Mouse (Mus musculus) neutrophil, adult 5-6 weeks (primary cell): ENCODE results near the gene Fbxo24. TPM values are rescaled to one million over a fixed set of nuclear protein-coding genes. Genes with fewer than 3 reads are reported as not detected.
A peak's percentile ranks its signal among the peaks of the same experiment; 100 is the strongest.

ENCODE experiments used
- ATAC-seq: fragments of 151-379, 151-347 bp; 2 replicates; pipeline ENCODE4 v1.8.0; 2017; ENCODE audit warnings: mild to moderate bottlenecking, moderate TSS enrichment; ENCODE audit not compliant: insufficient number of reproducible peaks, poor library complexity, low FRiP score, severe bottlenecking; ENCODE audit errors: extremely low read depth
- total RNA-seq: library from RNA; stranded (forward); fragments of 200-1000 nt; gene quantifications from 2 replicates; pipeline ENCODE4 v1.2.3, GENCODE M21; 2017

Fbxo24 gene
- total RNA-seq, 1 experiment from 2014 or later = 0.70 TPM

GRCm38 (mm10) chr5:137609292-137609691 is 19.5 kb downstream of the Fbxo24 start:
- no peak for ATAC-seq

GRCm38 (mm10) chr5:137608654-137609190 is 20.1 kb downstream of the Fbxo24 start:
- ATAC-seq = no peak

GRCm38 (mm10) chr5:137607860-137608653 is 20.7 kb downstream of the Fbxo24 start:
- ATAC-seq = no peak

GRCm38 (mm10) chr5:137601365-137601729 is 27.5 kb downstream of the Fbxo24 start:
- ATAC-seq = no peak

- peak; percentile 92 for ATAC-seq
Observed at GRCm38 (mm10) chr5:137600619-137601364, 28.0 kb downstream of the Fbxo24 start, which contains the start of gene Mospd3. Gene Mospd3 (minus strand): TSS chr5:137601058.

GRCm38 (mm10) chr5:137600281-137600618 is 28.6 kb downstream of the Fbxo24 start:
- ATAC-seq = no peak

GRCm38 (mm10) chr5:137599600-137599999 is 29.2 kb downstream of the Fbxo24 start:
- ATAC-seq = no peak

GRCm38 (mm10) chr5:137598100-137598826 is 30.5 kb downstream of the Fbxo24 start:
- ATAC-seq = no peak

- no peak for ATAC-seq
Observed at GRCm38 (mm10) chr5:137597625-137598024, 31.2 kb downstream of the Fbxo24 start.

GRCm38 (mm10) chr5:137596601-137597261 is 32.1 kb downstream of the Fbxo24 start:
- peak; percentile 14; the same call in 1 of the 2 replicates for ATAC-seq

- ATAC-seq = no peak
Observed at GRCm38 (mm10) chr5:137595921-137596320, 32.9 kb downstream of the Fbxo24 start.

GRCm38 (mm10) chr5:137590507-137590906 is 38.3 kb downstream of the Fbxo24 start:
- ATAC-seq = no peak

GRCm38 (mm10) chr5:137584976-137585375 is 43.8 kb downstream of the Fbxo24 start:
- ATAC-seq = peak; percentile 65

GRCm38 (mm10) chr5:137583670-137584169 is 45.1 kb downstream of the Fbxo24 start:
- ATAC-seq = no peak

- ATAC-seq = no peak
Observed at GRCm38 (mm10) chr5:137582702-137583101, 46.1 kb downstream of the Fbxo24 start.

GRCm38 (mm10) chr5:137580246-137580645 is 48.6 kb downstream of the Fbxo24 start:
- no peak for ATAC-seq

GRCm38 (mm10) chr5:137574470-137574901 is 54.3 kb downstream of the Fbxo24 start:
- no peak for ATAC-seq
